Mouse (Mus musculus) E14TG2a.4 (cell line): ENCODE measurements around the gene Anxa11.
"Not testable (repeated sequence)": the region's sequence is repeated elsewhere in the genome, so short reads cannot be mapped to it uniquely, and the experiment has no call there.

Experiments used
- CTCF ChIP-seq: conservative IDR thresholded peaks from 2 replicates; pipeline ENCODE4 v1.5.1; 2014; ENCODE audit warnings: low read length
- NANOG ChIP-seq: IDR thresholded peaks from 2 replicates; pipeline ENCODE4 v1.6.1; 2014; ENCODE audit warnings: borderline replicate concordance, low read length, mixed read lengths
- POU5F1 ChIP-seq: IDR thresholded peaks from 2 replicates; pipeline ENCODE4 v1.6.1; 2014; ENCODE audit warnings: low read length, borderline replicate concordance

GRCm38 (mm10) chr14:25811026-25811425 is 30.9 kb upstream of the Anxa11 start:
- not testable (repeated sequence) for TF ChIP-seq CTCF, POU5F1, NANOG
